Mouse (Mus musculus): ENCODE measurements at regions not wholly inside any gene's neighbourhood (a gene's known extent, or its start where the extent isn't known, plus 50 kb on each side); places are given as distances from the start of the nearest gene placed in this dataset.

DNA sequence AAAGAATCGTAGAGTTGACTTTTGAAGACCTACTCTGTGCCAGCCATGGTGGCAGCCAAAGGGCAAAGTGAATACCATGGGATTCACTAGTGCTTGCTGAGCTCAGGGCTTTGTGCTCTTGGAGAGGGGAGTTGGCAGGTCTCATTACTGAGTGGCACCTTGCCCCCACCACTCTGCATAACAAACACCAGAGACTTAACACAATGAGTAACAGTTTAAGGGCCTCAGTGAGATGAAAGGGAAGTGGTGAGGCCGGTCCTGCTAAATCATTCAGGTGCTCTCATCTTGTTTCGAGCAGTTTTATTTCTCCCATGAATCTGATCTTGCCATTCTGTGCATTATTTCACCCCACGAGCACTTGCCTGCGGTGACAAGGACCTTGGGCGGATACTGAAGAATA, 80.1 kb upstream of the Sorcs3 start:
- TF ChIP-seq EP300 (IDR thresholded peaks at IDR 0.05) (no peak), CTCF (IDR thresholded peaks at IDR 0.05) (no peak)
